ENCODE assay signal across 29 mouse cellular contexts in genomic region chr4:141282623-141283022, GRCm38 (mm10). TPM values are rescaled to one million over a fixed set of nuclear protein-coding genes. Genes with fewer than 3 reads are reported as not detected.
DNase-seq lines count a peak whose midpoint lies in the region; ATAC-seq and TF ChIP-seq lines count a peak whose summit lies in the region.
"Had no signal": no experiment of that assay in that cellular context is flagged by ENCODE, and none has a peak within 500 bp of the region (broad histone marks: within the 10 kb centered on the region; RNA-seq: fewer than 3 reads in every experiment).

No protein-coding gene starts in this region.

- peaks cover 54% of the 10 kb centered on the region for H3K4me1 ChIP-seq in intestine, embryonic 15.5 days (replicated peaks)
- peaks cover 27% of the 10 kb centered on the region for H3K4me1 ChIP-seq in intestine, postnatal 0 days (replicated peaks; ENCODE audit: control insufficient read depth, insufficient read depth, low read length)
- H3K4me1 ChIP-seq in lung, postnatal 0 days (ENCODE audit: insufficient read depth, low read depth, low read length) = peaks cover 33% of the 10 kb centered on the region
- peaks cover 12 to 33% of the 10 kb centered on the region in 2 experiments; a peak in 3 of 4 replicates for H3K4me1 ChIP-seq in ES-E14 (ENCODE audit: control insufficient read depth in 2 of 2, insufficient read depth in 2 of 2, low read length in 2 of 2, poor library complexity in 1 of 2)
- H3K4me1 ChIP-seq in small intestine, adult 2 months (ENCODE audit: control insufficient read depth, insufficient read depth, insufficient read length, low read length) = peaks cover 40% of the 10 kb centered on the region
- H3K4me1 ChIP-seq in forebrain, embryonic 16.5 days (replicated peaks; ENCODE audit: control insufficient read depth, insufficient read depth, low read length) = no peaks in the 10 kb centered on the region

- H3K9ac ChIP-seq in intestine, embryonic 15.5 days = no peak overlapping the region
- no peak overlapping the region for H3K9ac ChIP-seq in intestine, postnatal 0 days (ENCODE audit: low read depth, low read length)
- H3K9ac ChIP-seq in lung, postnatal 0 days (replicated peaks; ENCODE audit: low read depth) = no peak overlapping the region
- H3K9ac ChIP-seq in ES-E14 (ENCODE audit: insufficient read depth, low read depth, low read length, poor library complexity, severe bottlenecking) = peak overlapping the region; percentile 74
- H3K9ac ChIP-seq in forebrain, embryonic 16.5 days (replicated peaks; ENCODE audit: low read depth, low read length) = no peak overlapping the region
- H3K9ac ChIP-seq: embryonic facial prominence, embryonic 15.5 days; forebrain, embryonic 12.5 days; liver, embryonic 14.5 days had no signal

- H3K27me3 ChIP-seq in intestine, embryonic 15.5 days (replicated peaks) = peaks cover 4% of the 10 kb centered on the region
- H3K27me3 ChIP-seq in intestine, postnatal 0 days (replicated peaks; ENCODE audit: control insufficient read depth, insufficient read depth, low read length) = no peaks in the 10 kb centered on the region
- H3K27me3 ChIP-seq in lung, postnatal 0 days (replicated peaks; ENCODE audit: insufficient read depth, low read length) = no peaks in the 10 kb centered on the region
- H3K27me3 ChIP-seq in small intestine, adult 2 months (ENCODE audit: control insufficient read depth, insufficient read depth, low read length) = no peaks in the 10 kb centered on the region
- H3K27me3 ChIP-seq in forebrain, embryonic 16.5 days (replicated peaks; ENCODE audit: control insufficient read depth, insufficient read depth, low read length) = peaks cover 14% of the 10 kb centered on the region

- H3K4me2 ChIP-seq in intestine, embryonic 15.5 days (replicated peaks) = no peak overlapping the region
- no peak overlapping the region for H3K4me2 ChIP-seq in intestine, postnatal 0 days (replicated peaks; ENCODE audit: low read depth)
- no peak overlapping the region for H3K4me2 ChIP-seq in lung, postnatal 0 days (replicated peaks; ENCODE audit: low read depth, low read length)
- H3K4me2 ChIP-seq in forebrain, embryonic 16.5 days (ENCODE audit: low read length) = no peak overlapping the region
- H3K4me2 ChIP-seq: embryonic facial prominence, embryonic 15.5 days; forebrain, embryonic 12.5 days; heart, embryonic 13.5 days had no signal

- no peak for DNase-seq in lung, postnatal 0 days (ENCODE audit: low spot score)
- DNase-seq in lung, postnatal 25 days (ENCODE audit: low spot score) = no peak
- peak; percentile 78 for DNase-seq in ES-E14 (ENCODE audit: low read depth, low spot score)
- DNase-seq: adrenal gland, postnatal 10 days; cerebellum, adult 8-10 months; cerebellum, postnatal 25 days; gastrocnemius, postnatal 10 days; heart, postnatal 10 days; kidney, adult 9 months; kidney, postnatal 25 days; lung, adult 2 months; midbrain, embryonic 14.5 days; right cerebral cortex, postnatal 25 days; spleen, adult 18-20 months; thymus, adult 2 months; thymus, postnatal 4 days had no signal

- no peak for ATAC-seq in intestine, embryonic 15.5 days
- ATAC-seq in intestine, postnatal 0 days = no peak
- ATAC-seq in lung, postnatal 0 days = no peak
- no peak for ATAC-seq in forebrain, embryonic 16.5 days
- ATAC-seq: hindbrain, embryonic 16.5 days had no signal

- TF ChIP-seq CTCF in intestine, postnatal 0 days (IDR thresholded peaks at IDR 0.05; ENCODE audit: low read depth) = no peak
- TF ChIP-seq CTCF in lung, postnatal 0 days (IDR thresholded peaks at IDR 0.05) = no peak
- TF ChIP-seq CTCF in small intestine, adult 2 months (IDR thresholded peaks at IDR 0.05; ENCODE audit: extremely low read depth, insufficient read length, insufficient replicate concordance, low read depth, low read length) = no peak

- H3K4me3 ChIP-seq in intestine, embryonic 15.5 days (replicated peaks) = no peak overlapping the region
- H3K4me3 ChIP-seq in intestine, postnatal 0 days (ENCODE audit: low read depth, low read length) = no peak overlapping the region
- H3K4me3 ChIP-seq in lung, postnatal 0 days (ENCODE audit: low read depth, low read length) = no peak overlapping the region
- peak overlapping the region in 1 of 2 experiments; percentile 0; a peak in 1 of 4 replicates for H3K4me3 ChIP-seq in ES-E14 (ENCODE audit: insufficient read depth in 1 of 2, low read depth in 1 of 2, low read length in 2 of 2, poor library complexity in 1 of 2, severe bottlenecking in 1 of 2)
- H3K4me3 ChIP-seq in small intestine, adult 2 months (ENCODE audit: low read depth, low read length) = no peak overlapping the region
- no peak overlapping the region for H3K4me3 ChIP-seq in forebrain, embryonic 16.5 days (replicated peaks; ENCODE audit: low read length)
- H3K4me3 ChIP-seq: embryonic facial prominence, embryonic 10.5 days; embryonic facial prominence, embryonic 15.5 days; forebrain, embryonic 12.5 days; heart, embryonic 13.5 days; megakaryocyte, embryonic 14.5 days had no signal

- in situ Hi-C loops in ES-E14 (cut with MboI; ENCODE audit: low sequenced_read_pairs in 2 of 2, unreplicated experiment in 2 of 2) = loop anchor here in 1 of 2 experiments (10.0 kb wide), 1 partner anchor 282 kb away; no protein-coding TSS in a partner anchor

- TF ChIP-seq EP300 in lung, postnatal 0 days (IDR thresholded peaks at IDR 0.05) = no peak

- no peak for TF ChIP-seq POLR2A in small intestine, adult 2 months (IDR thresholded peaks at IDR 0.05; ENCODE audit: low read depth, low read length)

- no peaks in the 10 kb centered on the region for H3K36me3 ChIP-seq in intestine, embryonic 15.5 days
- H3K36me3 ChIP-seq in intestine, postnatal 0 days (ENCODE audit: control insufficient read depth, insufficient read depth) = no peaks in the 10 kb centered on the region
- no peaks in the 10 kb centered on the region for H3K36me3 ChIP-seq in lung, postnatal 0 days (ENCODE audit: insufficient read depth, low read length)
- no peaks in the 10 kb centered on the region for H3K36me3 ChIP-seq in ES-E14 (ENCODE audit: control insufficient read depth, insufficient read depth, low read length, poor library complexity, severe bottlenecking)
- H3K36me3 ChIP-seq in small intestine, adult 2 months (ENCODE audit: control insufficient read depth, insufficient read depth, low read length) = no peaks in the 10 kb centered on the region
- no peaks in the 10 kb centered on the region for H3K36me3 ChIP-seq in forebrain, embryonic 16.5 days (ENCODE audit: control insufficient read depth, insufficient read depth)
- H3K36me3 ChIP-seq: embryonic facial prominence, embryonic 10.5 days; embryonic facial prominence, embryonic 15.5 days; forebrain, embryonic 12.5 days; heart, embryonic 13.5 days had no signal

- H3K27ac ChIP-seq in intestine, embryonic 15.5 days = peak overlapping the region; percentile 13; the same call in 1 of the 2 replicates
- no peak overlapping the region for H3K27ac ChIP-seq in intestine, postnatal 0 days (ENCODE audit: low read depth, low read length)
- peak overlapping the region; percentile 69 for H3K27ac ChIP-seq in lung, postnatal 0 days (ENCODE audit: low read length)
- H3K27ac ChIP-seq in ES-E14 (ENCODE audit: insufficient read depth, low read depth, low read length, poor library complexity, severe bottlenecking) = peak overlapping the region; percentile 100
- H3K27ac ChIP-seq in small intestine, adult 2 months (ENCODE audit: insufficient read depth, low read depth, low read length) = peak overlapping the region; percentile 32; the same call in 1 of the 2 replicates
- no peak overlapping the region for H3K27ac ChIP-seq in forebrain, embryonic 16.5 days (ENCODE audit: low read length)
- H3K27ac ChIP-seq: embryonic facial prominence, embryonic 15.5 days; forebrain, embryonic 12.5 days; heart, embryonic 13.5 days; liver, embryonic 14.5 days had no signal

- H3K9me3 ChIP-seq in intestine, embryonic 15.5 days = no peaks in the 10 kb centered on the region
- no peaks in the 10 kb centered on the region for H3K9me3 ChIP-seq in intestine, postnatal 0 days (ENCODE audit: control insufficient read depth)
- no peaks in the 10 kb centered on the region for H3K9me3 ChIP-seq in lung, postnatal 0 days (ENCODE audit: low read length)
- H3K9me3 ChIP-seq in ES-E14 (ENCODE audit: control insufficient read depth, insufficient read depth, low read depth, low read length) = no peaks in the 10 kb centered on the region
- no peaks in the 10 kb centered on the region for H3K9me3 ChIP-seq in forebrain, embryonic 16.5 days (ENCODE audit: control insufficient read depth, low read length)
- H3K9me3 ChIP-seq: embryonic facial prominence, embryonic 10.5 days; embryonic facial prominence, embryonic 15.5 days; forebrain, embryonic 12.5 days; heart, embryonic 13.5 days; megakaryocyte, embryonic 14.5 days had no signal

- 62% methylated on average over 5 of the region's 5 CpGs for WGBS in intestine, embryonic 15.5 days
- WGBS in intestine, postnatal 0 days = 61% methylated on average over 5 of the region's 5 CpGs
- 46% methylated on average over 5 of the region's 5 CpGs for WGBS in lung, postnatal 0 days
- WGBS in small intestine, adult 2 months = 85% methylated on average over 5 of the region's 5 CpGs
- WGBS in forebrain, embryonic 16.5 days = 56% methylated on average over 5 of the region's 5 CpGs

TF ChIP-seq in ES-E14, 5 proteins besides CTCF, POLR2A, EP300 and RAD21:
- TF ChIP-seq CHD2 (IDR thresholded peaks at IDR 0.05; ENCODE audit: low read depth, low read length) (no peak; the same call in 1 of the 2 replicates), MAFK (IDR thresholded peaks at IDR 0.05; ENCODE audit: insufficient read depth, low read depth, low read length) (no peak), HCFC1 (IDR thresholded peaks at IDR 0.05; ENCODE audit: borderline replicate concordance, insufficient read depth, low read length) (no peak), ZC3H11A (IDR thresholded peaks at IDR 0.05; ENCODE audit: borderline replicate concordance, low read depth, low read length) (no peak), ZNF384 (IDR thresholded peaks at IDR 0.05; ENCODE audit: low read depth, low read length) (no peak)

RNA-seq across cellular contexts. Expression of gene Epha2, which starts 18.4 kb away (rescaled TPM):
- polyA plus RNA-seq in intestine, embryonic 15.5 days (2015; fragmentation: Nextera tagmentation; extraction: Ambion mirVana) = 6.7 and 7.2 TPM in 2 replicates
- 5.6 and 6.6 TPM in 2 replicates for polyA plus RNA-seq in intestine, postnatal 0 days (2015; fragmentation: Nextera tagmentation; extraction: Ambion mirVana)
- 9.7 and 10.3 TPM in 2 replicates for polyA plus RNA-seq in lung, postnatal 0 days (2015; fragmentation: Nextera tagmentation; extraction: Ambion mirVana)
- 256 and 507 TPM in 2 replicates for total RNA-seq in ES-E14 (2012; rRNA removed)
- 28.3 and 86.3 TPM in 2 replicates for polyA plus RNA-seq in small intestine, adult 2 months (2012; rRNA removed)
- polyA plus RNA-seq in forebrain, embryonic 16.5 days (2015; fragmentation: Nextera tagmentation; extraction: Ambion mirVana) = 0.92 and 1.5 TPM in 2 replicates
- total RNA-seq: hematopoietic stem cell, adult 5-6 weeks; monocyte, adult 5-6 weeks had no signal

RNA-seq across cellular contexts. Expression of gene Arhgef19, which starts 43.3 kb away (rescaled TPM):
- 16.3 and 17.8 TPM in 2 replicates for polyA plus RNA-seq in intestine, embryonic 15.5 days (2015; fragmentation: Nextera tagmentation; extraction: Ambion mirVana)
- 4.5 and 6.3 TPM in 2 replicates for polyA plus RNA-seq in intestine, postnatal 0 days (2015; fragmentation: Nextera tagmentation; extraction: Ambion mirVana)
- polyA plus RNA-seq in lung, postnatal 0 days (2015; fragmentation: Nextera tagmentation; extraction: Ambion mirVana) = 2.9 and 3.8 TPM in 2 replicates
- 1.7 and 2.3 TPM in 2 replicates for total RNA-seq in ES-E14 (2012; rRNA removed)
- 29.3 and 48.8 TPM in 2 replicates for polyA plus RNA-seq in small intestine, adult 2 months (2012; rRNA removed)
- 0.71 and 1.1 TPM in 2 replicates for polyA plus RNA-seq in forebrain, embryonic 16.5 days (2015; fragmentation: Nextera tagmentation; extraction: Ambion mirVana)
- total RNA-seq: hematopoietic stem cell, adult 5-6 weeks; monocyte, adult 5-6 weeks had no signal

Comparison
In these comparisons a context has a peak if more than half of its experiments do, and no peak if none do; other contexts are left out.
1. H3K27ac ChIP-seq: peak in intestine, embryonic 15.5 days (single experiment), lung, postnatal 0 days (single experiment), ES-E14 (single experiment) and small intestine, adult 2 months (single experiment); none in intestine, postnatal 0 days (single experiment) and forebrain, embryonic 16.5 days (single experiment).